Mouse (Mus musculus) liver, embryonic 14.5 days (tissue): ENCODE measurements around the gene Ccdc27.

ENCODE experiments used
- CTCF ChIP-seq: IDR thresholded peaks from 2 replicates; pipeline ENCODE4 v1.5.1; 2016; ENCODE audit warnings: antibody characterized with exemption, low read depth, control low read depth
- EP300 ChIP-seq: IDR thresholded peaks from 2 replicates; pipeline ENCODE4 v1.6.1; 2016; ENCODE audit warnings: antibody characterized with exemption, low read depth

- TF ChIP-seq CTCF (peak; percentile 33; the same call in 1 of the 2 replicates), EP300 (no peak)
Observed at GRCm38 (mm10) chr4:154070896-154071295, 28.4 kb upstream of the Ccdc27 start.
